Mouse (Mus musculus): ENCODE data around the gene Olfr1370. TPM values are rescaled to one million over a fixed set of nuclear protein-coding genes. Genes with fewer than 3 reads are reported as not detected.
"Not testable (repeated sequence)": the region's sequence is repeated elsewhere in the genome, so short reads cannot be mapped to it uniquely, and the experiment has no call there.

The Olfr1370 gene
- not detected in 2 replicates for polyA plus RNA-seq (2015; fragmentation: Nextera tagmentation; extraction: Ambion mirVana)

DNA sequence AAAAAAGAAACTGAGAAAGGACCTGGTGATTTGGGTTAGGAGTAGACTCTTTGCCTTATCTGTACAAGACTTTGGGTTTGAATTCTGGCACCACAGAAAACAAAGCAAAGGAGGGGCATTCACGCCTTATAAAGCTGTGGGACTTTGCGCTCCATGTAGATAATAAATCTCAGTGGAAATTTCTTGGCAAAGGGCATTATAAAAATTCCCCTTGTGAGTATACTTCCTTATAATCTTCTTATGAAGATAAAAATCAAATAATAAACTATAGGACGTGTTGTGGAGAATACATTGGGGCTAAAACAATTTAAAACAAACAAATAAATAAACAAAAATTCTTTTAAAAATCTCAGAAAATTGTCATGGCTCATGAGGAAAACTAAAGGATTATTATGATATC is at the start of gene Olfr1370:
Gene Olfr1370 (minus strand): TSS at position 101 of the 400 bp plus-strand sequence.
- 79% methylated on average over 3 of the region's 3 CpGs for WGBS

DNA sequence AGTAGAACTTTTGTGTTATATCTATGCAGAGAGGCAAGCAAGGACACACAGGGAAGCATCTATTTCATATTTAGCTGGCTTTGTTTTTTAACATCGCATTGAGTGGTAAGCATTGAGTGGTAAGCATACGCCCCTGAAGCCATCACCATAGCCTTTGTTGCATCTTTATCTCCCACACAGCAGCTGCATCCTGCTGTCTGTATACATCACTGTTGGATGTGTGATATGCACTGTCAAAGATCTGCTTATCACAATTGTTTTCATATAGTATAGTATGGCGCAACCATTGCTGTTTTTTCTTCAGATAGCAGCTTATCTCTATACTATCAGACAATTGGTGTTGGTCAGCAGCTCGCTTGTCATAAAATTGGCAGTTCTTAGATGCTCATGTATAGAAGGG is 39.4 kb upstream of the Olfr1370 start:
- no peak for ATAC-seq (ENCODE audit: low FRiP score)
- Histone ChIP-seq H3K27ac (replicated peaks) (no peak overlapping the region), H3K9ac (replicated peaks) (no peak overlapping the region), H3K36me3 (no peaks in the 10 kb centered on the region), H3K4me3 (replicated peaks) (no peak overlapping the region), H3K4me1 (no peaks in the 10 kb centered on the region), H3K4me2 (no peak overlapping the region), H3K9me3 (replicated peaks) (no peaks in the 10 kb centered on the region), H3K27me3 (replicated peaks) (no peaks in the 10 kb centered on the region)
- WGBS, result 91% methylated on average over 4 of the region's 4 CpGs

More for the DNA sequence above, at the start of gene Olfr1370:
- Histone ChIP-seq H3K27me3 (replicated peaks) (no peaks in the 10 kb centered on the region), H3K9ac (replicated peaks) (no peak within 1 kb of the TSS), H3K36me3 (no peaks in the 10 kb centered on the region), H3K4me2 (no peak within 1 kb of the TSS), H3K27ac (replicated peaks) (no peak within 1 kb of the TSS), H3K9me3 (replicated peaks) (no peaks in the 10 kb centered on the region), H3K4me1 (no peaks in the 10 kb centered on the region), H3K4me3 (replicated peaks) (no peak within 1 kb of the TSS)
- ATAC-seq (ENCODE audit: low FRiP score), result no peak

DNA sequence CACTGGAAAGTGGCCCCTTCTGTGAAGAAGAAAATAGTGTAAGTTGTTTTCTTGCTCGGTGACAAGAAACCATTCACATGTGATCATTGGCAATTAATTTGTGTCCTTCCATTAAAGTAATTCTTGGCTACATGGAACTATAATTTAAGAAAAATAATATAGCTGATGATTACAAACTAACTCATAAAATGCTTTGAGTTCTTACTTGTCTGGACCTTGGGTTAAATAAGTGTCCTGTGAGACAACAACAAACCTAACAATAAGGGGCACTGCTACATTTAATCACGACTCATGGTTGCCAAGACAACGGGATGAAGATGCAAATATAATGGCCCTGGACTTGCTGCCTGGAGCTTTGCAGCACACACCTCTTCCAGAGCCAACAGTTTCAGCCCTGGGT is 36.4 kb upstream of the Olfr1370 start, which contains the start of gene Olfr1369-ps1:
Gene Olfr1369-ps1 (plus strand): TSS at position 301 of the 400 bp plus-strand sequence.
- H3K27ac ChIP-seq (replicated peaks); H3K27me3 ChIP-seq (replicated peaks); H3K9me3 ChIP-seq (replicated peaks); ATAC-seq (ENCODE audit: low FRiP score); H3K9ac ChIP-seq (replicated peaks); H3K4me3 ChIP-seq (replicated peaks); H3K4me2 ChIP-seq; H3K4me1 ChIP-seq; H3K36me3 ChIP-seq: not testable (repeated sequence)
- 72% methylated on average over 3 of the region's 3 CpGs for WGBS

- no peak for ATAC-seq (ENCODE audit: low FRiP score)
- no peak overlapping the region for H3K4me3 ChIP-seq (replicated peaks)
These were observed 35.7 kb upstream of the Olfr1370 start for GRCm38 (mm10) chr13:21110441-21110840.

GRCm38 (mm10) chr13:21109759-21110158 is 35.0 kb upstream of the Olfr1370 start:
- Histone ChIP-seq H3K9ac (replicated peaks) (no peak overlapping the region), H3K9me3 (replicated peaks) (no peaks in the 10 kb centered on the region), H3K27me3 (replicated peaks) (no peaks in the 10 kb centered on the region), H3K27ac (replicated peaks) (no peak overlapping the region), H3K4me2 (no peak overlapping the region), H3K4me1 (no peaks in the 10 kb centered on the region), H3K36me3 (no peaks in the 10 kb centered on the region), H3K4me3 (replicated peaks) (no peak overlapping the region)
- 98% methylated on average over 3 of the region's 3 CpGs for WGBS
- no peak for ATAC-seq (ENCODE audit: low FRiP score)

More at GRCm38 (mm10) chr13:21110441-21110840, 35.7 kb upstream of the Olfr1370 start:
- Histone ChIP-seq H3K9me3 (replicated peaks) (no peaks in the 10 kb centered on the region), H3K36me3 (no peaks in the 10 kb centered on the region), H3K27me3 (replicated peaks) (no peaks in the 10 kb centered on the region), H3K4me2 (no peak overlapping the region), H3K27ac (replicated peaks) (no peak overlapping the region), H3K9ac (replicated peaks) (no peak overlapping the region), H3K4me1 (no peaks in the 10 kb centered on the region)
- 93% methylated on average over 6 of the region's 6 CpGs for WGBS

DNA sequence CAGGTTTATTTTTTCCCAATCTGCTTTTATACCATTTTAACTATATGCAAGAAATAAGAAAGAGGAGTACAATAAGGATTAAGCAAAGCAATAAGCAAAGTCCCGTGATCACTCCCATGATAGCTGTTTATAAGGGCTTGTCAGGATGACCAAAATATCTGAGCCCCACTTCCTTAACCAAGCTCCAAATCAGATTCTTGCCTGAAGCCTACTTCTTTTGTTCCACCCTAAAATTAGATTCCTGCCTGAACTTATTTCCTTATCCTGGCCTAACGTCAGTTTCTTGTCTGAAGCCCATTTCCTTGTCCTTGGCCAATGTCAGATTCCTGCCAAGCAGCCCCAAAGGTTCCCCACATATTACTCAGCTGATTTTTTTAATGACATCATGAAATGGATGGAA is 7.9 kb upstream of the Olfr1370 start:
- no peak for ATAC-seq (ENCODE audit: low FRiP score)
- Histone ChIP-seq H3K27ac (replicated peaks) (no peak overlapping the region), H3K4me2 (no peak overlapping the region)

GRCm38 (mm10) chr13:21066021-21066420 is 8.7 kb downstream of the Olfr1370 start:
- H3K27me3 ChIP-seq (replicated peaks), result no peaks in the 10 kb centered on the region
- H3K9me3 ChIP-seq (replicated peaks), result no peaks in the 10 kb centered on the region
- H3K4me1 ChIP-seq, result no peaks in the 10 kb centered on the region
- no peaks in the 10 kb centered on the region for H3K36me3 ChIP-seq
- H3K9ac ChIP-seq (replicated peaks), result no peak overlapping the region
- no peak overlapping the region for H3K27ac ChIP-seq (replicated peaks)
- 88% methylated on average over 2 of the region's 2 CpGs for WGBS
- H3K4me3 ChIP-seq (replicated peaks), result no peak overlapping the region
- ATAC-seq (ENCODE audit: low FRiP score), result no peak
- H3K4me2 ChIP-seq, result no peak overlapping the region

More for the DNA sequence above, 7.9 kb upstream of the Olfr1370 start:
- H3K4me1 ChIP-seq, result no peaks in the 10 kb centered on the region
- H3K27me3 ChIP-seq (replicated peaks), result no peaks in the 10 kb centered on the region
- H3K36me3 ChIP-seq, result no peaks in the 10 kb centered on the region
- WGBS, result 86% methylated on average over 2 of the region's 2 CpGs
- no peak overlapping the region for H3K9ac ChIP-seq (replicated peaks)
- H3K4me3 ChIP-seq (replicated peaks), result no peak overlapping the region
- H3K9me3 ChIP-seq (replicated peaks), result no peaks in the 10 kb centered on the region

DNA sequence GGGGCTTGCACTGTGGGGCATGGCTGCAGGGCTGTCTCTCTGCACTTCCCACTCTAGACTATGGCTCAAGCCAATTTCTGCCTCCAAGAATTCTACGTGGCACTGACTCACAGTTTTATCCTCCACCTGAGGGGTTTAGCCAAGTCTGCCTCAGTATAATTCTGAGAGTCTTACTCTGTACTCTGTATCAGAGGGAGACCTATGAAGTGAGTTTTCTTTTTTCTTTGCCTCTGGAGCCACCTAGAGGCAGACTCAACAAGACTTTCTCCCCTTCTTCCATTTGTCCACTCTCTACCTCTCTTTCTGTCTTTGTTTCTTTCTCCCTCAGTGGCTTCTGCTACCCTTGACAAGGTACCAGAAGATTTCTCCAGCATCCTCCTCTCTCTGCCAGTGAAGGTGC is 24.6 kb downstream of the Olfr1370 start:
- Histone ChIP-seq H3K4me3 (replicated peaks) (no peak overlapping the region), H3K36me3 (no peaks in the 10 kb centered on the region), H3K9me3 (replicated peaks) (no peaks in the 10 kb centered on the region), H3K27me3 (replicated peaks) (no peaks in the 10 kb centered on the region), H3K27ac (replicated peaks) (no peak overlapping the region), H3K4me1 (no peaks in the 10 kb centered on the region), H3K9ac (replicated peaks) (no peak overlapping the region), H3K4me2 (no peak overlapping the region)
- ATAC-seq (ENCODE audit: low FRiP score), result peak; percentile 70; the same call in 1 of the 2 replicates
- 43% methylated on average over 1 of the region's 1 CpGs for WGBS

GRCm38 (mm10) chr13:21040589-21041199 is 34.1 kb downstream of the Olfr1370 start:
- 68% methylated on average over 2 of the region's 2 CpGs for WGBS
- no peak overlapping the region for H3K4me3 ChIP-seq (replicated peaks)
- no peak for ATAC-seq (ENCODE audit: low FRiP score)
- H3K4me2 ChIP-seq, result no peak overlapping the region
- H3K27me3 ChIP-seq (replicated peaks), result no peaks in the 10 kb centered on the region
- H3K27ac ChIP-seq (replicated peaks), result no peak overlapping the region
- H3K4me1 ChIP-seq, result no peaks in the 10 kb centered on the region
- H3K9ac ChIP-seq (replicated peaks), result no peak overlapping the region
- no peaks in the 10 kb centered on the region for H3K36me3 ChIP-seq
- no peaks in the 10 kb centered on the region for H3K9me3 ChIP-seq (replicated peaks)

DNA sequence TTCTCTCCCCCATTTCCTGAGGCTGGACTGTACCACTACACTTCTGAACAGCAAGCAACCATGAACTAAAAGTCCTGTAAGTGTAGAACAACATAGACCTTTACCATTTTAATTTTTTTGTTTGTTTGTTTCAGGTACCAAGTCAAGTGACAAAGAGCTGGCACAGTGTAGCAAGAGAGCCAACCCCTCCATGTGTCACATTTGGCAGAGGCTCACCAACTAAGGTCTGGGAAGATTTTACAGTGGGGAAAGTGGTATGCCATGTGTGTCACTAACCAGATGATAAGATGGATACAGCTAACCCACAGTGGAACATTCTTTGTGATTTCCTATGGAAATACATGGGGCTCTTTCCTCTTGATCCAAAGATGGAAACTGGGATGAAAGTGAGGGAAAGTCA is 38.8 kb downstream of the Olfr1370 start:
- Histone ChIP-seq H3K36me3 (no peaks in the 10 kb centered on the region), H3K27ac (replicated peaks) (no peak overlapping the region), H3K9me3 (replicated peaks) (no peaks in the 10 kb centered on the region)

GRCm38 (mm10) chr13:21035011-21035410 is 39.7 kb downstream of the Olfr1370 start:
- Histone ChIP-seq H3K27ac (replicated peaks) (no peak overlapping the region), H3K36me3 (no peaks in the 10 kb centered on the region), H3K4me3 (replicated peaks) (no peak overlapping the region), H3K4me1 (no peaks in the 10 kb centered on the region), H3K4me2 (no peak overlapping the region), H3K9ac (replicated peaks) (no peak overlapping the region), H3K9me3 (replicated peaks) (no peaks in the 10 kb centered on the region), H3K27me3 (replicated peaks) (no peaks in the 10 kb centered on the region)
- ATAC-seq (ENCODE audit: low FRiP score), result peak; percentile 55; the same call in 1 of the 2 replicates
- 81% methylated on average over 3 of the region's 3 CpGs for WGBS

More for the DNA sequence above, 38.8 kb downstream of the Olfr1370 start:
- Histone ChIP-seq H3K4me1 (no peaks in the 10 kb centered on the region), H3K4me3 (replicated peaks) (no peak overlapping the region), H3K27me3 (replicated peaks) (no peaks in the 10 kb centered on the region), H3K9ac (replicated peaks) (no peak overlapping the region), H3K4me2 (no peak overlapping the region)
- no peak for ATAC-seq (ENCODE audit: low FRiP score)

GRCm38 (mm10) chr13:21033176-21033575 is 41.6 kb downstream of the Olfr1370 start:
- H3K36me3 ChIP-seq, result no peaks in the 10 kb centered on the region
- H3K27me3 ChIP-seq (replicated peaks), result no peaks in the 10 kb centered on the region
- WGBS, result 49% methylated on average over 3 of the region's 3 CpGs
- H3K4me3 ChIP-seq (replicated peaks), result no peak overlapping the region
- no peaks in the 10 kb centered on the region for H3K9me3 ChIP-seq (replicated peaks)
- H3K27ac ChIP-seq (replicated peaks), result no peak overlapping the region
- no peaks in the 10 kb centered on the region for H3K4me1 ChIP-seq
- ATAC-seq (ENCODE audit: low FRiP score), result peak; percentile 83; the same call in 1 of the 2 replicates
- H3K9ac ChIP-seq (replicated peaks), result no peak overlapping the region
- H3K4me2 ChIP-seq, result no peak overlapping the region
